ENCODE assay signal across 17 mouse cellular contexts in genomic region chr3:27906647-27907209, GRCm38 (mm10). TPM values are rescaled to one million over a fixed set of nuclear protein-coding genes. Genes with fewer than 3 reads are reported as not detected.
DNase-seq lines count a peak whose midpoint lies in the region; ATAC-seq and TF ChIP-seq lines count a peak whose summit lies in the region.
"Had no signal": no experiment of that assay in that cellular context is flagged by ENCODE, and none has a peak within 500 bp of the region (broad histone marks: within the 10 kb centered on the region; RNA-seq: fewer than 3 reads in every experiment).

No protein-coding gene starts in this region.

- H3K9me3 ChIP-seq in kidney, embryonic 14.5 days (ENCODE audit: control insufficient read depth, low read length): peaks cover 10% of the 10 kb centered on the region; the same call in 1 of the 2 replicates
- no peaks in the 10 kb centered on the region for H3K9me3 ChIP-seq in midbrain, embryonic 11.5 days (ENCODE audit: control insufficient read depth, low read length)
- H3K9me3 ChIP-seq in midbrain, embryonic 15.5 days: no peaks in the 10 kb centered on the region
- H3K9me3 ChIP-seq in stomach, postnatal 0 days (ENCODE audit: control insufficient read depth, low read length): 0 out of 2 replicates have a peak, but pooled peaks cover 5% of the 10 kb centered on the region
- H3K9me3 ChIP-seq: liver, embryonic 13.5 days had no signal

- no peak for TF ChIP-seq EP300 in stomach, postnatal 0 days (optimal IDR thresholded peaks at IDR 0.05)

- no peak overlapping the region for H3K4me2 ChIP-seq in kidney, embryonic 14.5 days (replicated peaks; ENCODE audit: low read depth, low read length)
- no peak overlapping the region for H3K4me2 ChIP-seq in midbrain, embryonic 11.5 days
- no peak overlapping the region for H3K4me2 ChIP-seq in midbrain, embryonic 15.5 days
- H3K4me2 ChIP-seq in stomach, postnatal 0 days (replicated peaks; ENCODE audit: low read depth): no peak overlapping the region
- H3K4me2 ChIP-seq: liver, embryonic 13.5 days had no signal

- 0 out of 2 replicates have a peak, but pooled peaks have one; percentile 29 for ATAC-seq in kidney, embryonic 14.5 days (ENCODE audit: low FRiP score, low TSS enrichment)
- no peak for ATAC-seq in midbrain, embryonic 11.5 days (ENCODE audit: low FRiP score)
- ATAC-seq in midbrain, embryonic 15.5 days (replicated peaks): no peak
- ATAC-seq in stomach, postnatal 0 days (ENCODE audit: low FRiP score, low TSS enrichment): peak; percentile 45; the same call in 1 of the 2 replicates
- ATAC-seq: Patski had no signal

- no peak overlapping the region for H3K27ac ChIP-seq in kidney, embryonic 14.5 days (ENCODE audit: low read depth, low read length)
- H3K27ac ChIP-seq in midbrain, embryonic 11.5 days (ENCODE audit: low read depth, low read length): no peak overlapping the region
- no peak overlapping the region for H3K27ac ChIP-seq in midbrain, embryonic 15.5 days
- no peak overlapping the region for H3K27ac ChIP-seq in stomach, postnatal 0 days (replicated peaks)
- H3K27ac ChIP-seq: liver, embryonic 13.5 days had no signal

- no peaks in the 10 kb centered on the region for H3K36me3 ChIP-seq in kidney, embryonic 14.5 days (ENCODE audit: control insufficient read depth, insufficient read depth, low read length)
- no peaks in the 10 kb centered on the region for H3K36me3 ChIP-seq in midbrain, embryonic 11.5 days (ENCODE audit: control insufficient read depth, insufficient read depth, low read length)
- no peaks in the 10 kb centered on the region for H3K36me3 ChIP-seq in midbrain, embryonic 15.5 days (replicated peaks)
- H3K36me3 ChIP-seq in stomach, postnatal 0 days (ENCODE audit: control insufficient read depth, insufficient read depth, low read length): no peaks in the 10 kb centered on the region
- H3K36me3 ChIP-seq: liver, embryonic 13.5 days had no signal

- H3K4me3 ChIP-seq in kidney, embryonic 14.5 days (ENCODE audit: low read length): no peak overlapping the region
- no peak overlapping the region for H3K4me3 ChIP-seq in midbrain, embryonic 11.5 days (ENCODE audit: low read depth, low read length)
- H3K4me3 ChIP-seq in midbrain, embryonic 15.5 days: no peak overlapping the region
- H3K4me3 ChIP-seq in stomach, postnatal 0 days (ENCODE audit: low read depth, low read length): no peak overlapping the region
- H3K4me3 ChIP-seq: erythroblast, embryonic 14.5 days; liver, embryonic 13.5 days; megakaryocyte, embryonic 14.5 days had no signal

- no peaks in the 10 kb centered on the region for H3K27me3 ChIP-seq in kidney, embryonic 14.5 days (ENCODE audit: control insufficient read depth, insufficient read depth, low read length)
- H3K27me3 ChIP-seq in midbrain, embryonic 11.5 days (ENCODE audit: control insufficient read depth, insufficient read depth, low read length): no peaks in the 10 kb centered on the region
- no peaks in the 10 kb centered on the region for H3K27me3 ChIP-seq in midbrain, embryonic 15.5 days (replicated peaks)
- no peaks in the 10 kb centered on the region for H3K27me3 ChIP-seq in stomach, postnatal 0 days (ENCODE audit: control insufficient read depth, insufficient read depth, low read length)
- H3K27me3 ChIP-seq: liver, embryonic 13.5 days; megakaryocyte, embryonic 14.5 days; Patski had no signal

- H3K4me1 ChIP-seq in kidney, embryonic 14.5 days (ENCODE audit: control insufficient read depth, insufficient read depth, low read length): no peaks in the 10 kb centered on the region
- no peaks in the 10 kb centered on the region for H3K4me1 ChIP-seq in midbrain, embryonic 11.5 days (ENCODE audit: control insufficient read depth, insufficient read depth, low read length)
- 0 out of 2 replicates have a peak, but pooled peaks cover 3% of the 10 kb centered on the region for H3K4me1 ChIP-seq in midbrain, embryonic 15.5 days
- peaks cover 6% of the 10 kb centered on the region; the same call in 1 of the 2 replicates for H3K4me1 ChIP-seq in stomach, postnatal 0 days (replicated peaks; ENCODE audit: control insufficient read depth, insufficient read depth)
- H3K4me1 ChIP-seq: megakaryocyte, embryonic 14.5 days had no signal

- peak; percentile 12 for DNase-seq in gastrocnemius, adult 18-20 months (ENCODE audit: low spot score)
- DNase-seq in gastrocnemius, adult 8-10 months (ENCODE audit: low spot score in 2 of 2): no peak
- no peak for DNase-seq in kidney, adult 18-20 months
- DNase-seq in midbrain, embryonic 11.5 days (ENCODE audit: low spot score, missing footprints): peak; percentile 49
- no peak for DNase-seq in stomach, postnatal 0 days (ENCODE audit: low spot score)
- DNase-seq in cerebellum, postnatal 25 days: no peak
- DNase-seq: cerebellum, adult 11-12 months; heart, adult 18-20 months; kidney, adult 11 months; liver, embryonic 13.5 days; thymus, postnatal 4 days had no signal

- TF ChIP-seq CTCF in stomach, postnatal 0 days (IDR thresholded peaks at IDR 0.05; ENCODE audit: low read depth): no peak

- WGBS in kidney, embryonic 14.5 days: 75% methylated on average over 7 of the region's 7 CpGs
- 80% methylated on average over 7 of the region's 7 CpGs for WGBS in midbrain, embryonic 11.5 days
- 77% methylated on average over 7 of the region's 7 CpGs for WGBS in midbrain, embryonic 15.5 days
- 76% methylated on average over 7 of the region's 7 CpGs for WGBS in stomach, postnatal 0 days

- no peak overlapping the region for H3K9ac ChIP-seq in kidney, embryonic 14.5 days (ENCODE audit: low read depth, low read length)
- H3K9ac ChIP-seq in midbrain, embryonic 11.5 days (ENCODE audit: low read length): no peak overlapping the region
- no peak overlapping the region for H3K9ac ChIP-seq in midbrain, embryonic 15.5 days
- H3K9ac ChIP-seq in stomach, postnatal 0 days (ENCODE audit: low read length): no peak overlapping the region
- H3K9ac ChIP-seq: liver, embryonic 13.5 days had no signal

RNA-seq across cellular contexts. Expression of gene Tmem212, which starts 10.6 kb away (rescaled TPM):
- not detected for total RNA-seq in gastrocnemius, adult 18-20 months (2021)
- not detected for total RNA-seq in gastrocnemius, adult 8-10 months (2022)
- not detected in 2 replicates for polyA plus RNA-seq in kidney, embryonic 14.5 days (2014; fragmentation: Nextera tagmentation; extraction: Ambion mirVana)
- not detected in 2 replicates for polyA plus RNA-seq in midbrain, embryonic 11.5 days (2014; fragmentation: Nextera tagmentation; extraction: Ambion mirVana)
- 0.25 and 0.77 TPM in 2 replicates for polyA plus RNA-seq in midbrain, embryonic 15.5 days (2015; fragmentation: Nextera tagmentation; extraction: Ambion mirVana)
- polyA plus RNA-seq in stomach, postnatal 0 days (2015; fragmentation: Nextera tagmentation; extraction: Ambion mirVana): not detected in 2 replicates
- total RNA-seq: heart, postnatal 25 days had no signal
- polyA plus RNA-seq: erythroblast, embryonic 14.5 days; liver, embryonic 13.5 days had no signal

RNA-seq across cellular contexts. Expression of gene Pld1, which starts 31.8 kb away (rescaled TPM):
- total RNA-seq in gastrocnemius, adult 18-20 months (2021): 1 to 10 TPM; 4.4 to 5.4 TPM
- total RNA-seq in gastrocnemius, adult 8-10 months (2022): 1 to 10 TPM; 2.5 to 6.8 (median 3.7) TPM
- polyA plus RNA-seq in kidney, embryonic 14.5 days (2014; fragmentation: Nextera tagmentation; extraction: Ambion mirVana): 2.9 and 4.8 TPM in 2 replicates
- 4.5 and 5.2 TPM in 2 replicates for polyA plus RNA-seq in midbrain, embryonic 11.5 days (2014; fragmentation: Nextera tagmentation; extraction: Ambion mirVana)
- 3.8 and 4.0 TPM in 2 replicates for polyA plus RNA-seq in midbrain, embryonic 15.5 days (2015; fragmentation: Nextera tagmentation; extraction: Ambion mirVana)
- 5.7 and 5.8 TPM in 2 replicates for polyA plus RNA-seq in stomach, postnatal 0 days (2015; fragmentation: Nextera tagmentation; extraction: Ambion mirVana)
- polyA plus RNA-seq: erythroblast, embryonic 14.5 days had no signal

Comparison
In these comparisons a context has a peak if more than half of its experiments do, and no peak if none do; other contexts are left out.
1. DNase-seq: peak in gastrocnemius, adult 18-20 months (single experiment) and midbrain, embryonic 11.5 days (single experiment); none in gastrocnemius, adult 8-10 months (0 of 2), kidney, adult 18-20 months (single experiment), stomach, postnatal 0 days (single experiment) and cerebellum, postnatal 25 days (0 of 2).
2. ATAC-seq: peak in kidney, embryonic 14.5 days (single experiment) and stomach, postnatal 0 days (single experiment); none in midbrain, embryonic 11.5 days (single experiment) and midbrain, embryonic 15.5 days (single experiment).